Mouse (Mus musculus): ENCODE data around the gene Smad5. TPM values are rescaled to one million over a fixed set of nuclear protein-coding genes. Genes with fewer than 3 reads are reported as not detected.
A peak's percentile ranks its signal among the peaks of the same experiment; 100 is the strongest.

Smad5 gene
- polyA plus RNA-seq, 1 experiment: 13.4 TPM

DNA sequence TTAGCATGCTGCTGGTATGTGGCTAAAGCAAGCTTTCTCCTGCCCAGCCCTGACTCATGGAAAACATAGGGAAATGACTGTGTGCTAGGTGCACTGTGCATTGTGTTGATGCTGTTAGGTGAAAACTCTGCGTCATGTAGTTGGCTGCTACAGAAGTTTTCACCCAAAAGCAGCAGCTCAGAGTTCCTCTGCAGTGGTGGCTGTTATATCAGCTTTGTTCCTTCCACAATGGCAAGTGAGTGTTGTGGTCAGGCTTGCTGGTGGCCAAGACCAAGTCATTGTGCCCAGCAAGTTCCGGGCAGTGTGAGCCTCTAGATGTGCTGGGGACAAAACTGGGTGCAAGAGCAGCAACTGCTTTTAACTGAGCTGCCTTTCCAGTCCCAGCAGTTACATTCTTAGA lies 9.4 kb downstream of the Smad5 start:
- Histone ChIP-seq H3K4me1 (ENCODE audit: control insufficient read depth, insufficient read depth, low read length) (peaks cover 3% of the 10 kb centered on the region; the same call in 1 of the 2 replicates), H3K27ac (ENCODE audit: insufficient read depth, low read length) (no peak overlapping the region)
- TF ChIP-seq CTCF (IDR thresholded peaks at IDR 0.05; ENCODE audit: extremely low read depth, insufficient read depth, low read length) (no peak), POLR2A (IDR thresholded peaks at IDR 0.05; ENCODE audit: extremely low read depth, insufficient read depth, low read length) (no peak)

DNA sequence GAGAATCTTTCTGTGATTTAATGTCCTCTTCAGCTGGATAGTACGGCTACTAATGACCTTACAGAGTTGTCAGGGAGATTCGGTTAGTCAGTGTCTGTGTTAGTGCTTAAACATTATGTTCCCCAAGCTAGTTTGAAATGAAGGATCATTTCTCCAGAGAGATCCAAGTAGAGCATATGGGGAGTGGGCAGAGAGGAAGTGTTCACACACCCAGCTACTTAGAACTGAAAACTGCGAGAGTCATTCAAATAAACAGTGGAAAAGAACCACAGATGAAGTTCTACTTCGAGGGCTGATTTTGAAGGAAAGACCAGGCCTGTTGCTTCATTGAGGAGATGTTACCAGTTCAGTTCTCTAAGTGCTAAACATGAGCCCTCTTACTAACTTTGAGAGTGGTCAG lies 23.7 kb downstream of the Smad5 start:
- Histone ChIP-seq H3K27ac (ENCODE audit: insufficient read depth, low read length) (no peak overlapping the region), H3K4me1 (ENCODE audit: control insufficient read depth, insufficient read depth, low read length) (peaks cover 5% of the 10 kb centered on the region; the same call in 1 of the 2 replicates), H3K4me3 (ENCODE audit: insufficient read depth, low read length) (no peak overlapping the region)
- TF ChIP-seq CTCF (IDR thresholded peaks at IDR 0.05; ENCODE audit: extremely low read depth, insufficient read depth, low read length) (no peak), POLR2A (IDR thresholded peaks at IDR 0.05; ENCODE audit: extremely low read depth, insufficient read depth, low read length) (no peak)

More for the DNA sequence above, 9.4 kb downstream of the Smad5 start:
- H3K4me3 ChIP-seq (ENCODE audit: insufficient read depth, low read length): no peak overlapping the region

DNA sequence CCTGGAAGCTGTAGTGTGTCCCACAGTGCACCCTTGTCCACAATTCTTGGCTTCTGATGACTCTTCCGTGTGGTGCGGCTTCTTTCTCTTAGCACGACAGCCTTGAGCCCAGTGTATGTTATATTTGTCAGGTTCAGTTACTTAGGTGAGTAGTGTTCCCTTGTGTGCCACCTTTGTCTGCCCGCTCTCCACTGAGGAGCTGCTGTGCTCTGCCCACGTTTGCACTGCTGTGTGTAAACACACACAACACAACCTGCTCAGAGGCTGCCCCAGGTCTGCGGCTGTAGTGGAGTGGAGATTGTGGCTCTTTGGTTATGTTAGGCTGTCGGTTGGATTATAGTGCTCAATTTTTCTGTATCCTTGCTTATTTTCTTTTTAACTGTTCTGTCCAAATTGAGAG lies 26.2 kb downstream of the Smad5 start:
- no peak overlapping the region for H3K4me3 ChIP-seq (ENCODE audit: insufficient read depth, low read length)
- H3K4me1 ChIP-seq (ENCODE audit: control insufficient read depth, insufficient read depth, low read length): peaks cover 5% of the 10 kb centered on the region; the same call in 1 of the 2 replicates
- no peak for TF ChIP-seq POLR2A (IDR thresholded peaks at IDR 0.05; ENCODE audit: extremely low read depth, insufficient read depth, low read length)
- TF ChIP-seq CTCF (IDR thresholded peaks at IDR 0.05; ENCODE audit: extremely low read depth, insufficient read depth, low read length): no peak
- no peak overlapping the region for H3K27ac ChIP-seq (ENCODE audit: insufficient read depth, low read length)

DNA sequence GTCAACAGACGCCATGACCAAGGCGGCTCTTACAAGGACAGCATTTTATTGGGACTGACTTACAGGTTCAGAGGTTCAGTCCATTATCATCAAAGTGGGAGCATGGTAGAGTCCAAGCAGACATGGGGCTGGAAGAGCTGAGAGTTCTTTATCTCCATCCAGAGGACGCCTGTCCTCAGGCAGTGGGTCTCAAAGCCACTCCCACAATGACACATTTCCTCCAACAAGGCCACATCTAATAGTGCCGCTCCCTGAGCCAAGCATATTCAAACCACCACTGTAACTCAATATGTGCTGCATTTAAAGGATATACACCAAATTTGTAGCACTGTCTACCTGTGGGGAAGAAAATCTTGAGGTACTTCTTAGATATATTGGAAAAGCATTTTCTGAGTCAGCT lies 31.8 kb downstream of the Smad5 start:
- H3K27ac ChIP-seq (ENCODE audit: insufficient read depth, low read length): no peak overlapping the region
- H3K4me3 ChIP-seq (ENCODE audit: insufficient read depth, low read length): no peak overlapping the region
- no peak for TF ChIP-seq CTCF (IDR thresholded peaks at IDR 0.05; ENCODE audit: extremely low read depth, insufficient read depth, low read length)
- no peak for TF ChIP-seq POLR2A (IDR thresholded peaks at IDR 0.05; ENCODE audit: extremely low read depth, insufficient read depth, low read length)
- no peaks in the 10 kb centered on the region for H3K4me1 ChIP-seq (ENCODE audit: control insufficient read depth, insufficient read depth, low read length)

DNA sequence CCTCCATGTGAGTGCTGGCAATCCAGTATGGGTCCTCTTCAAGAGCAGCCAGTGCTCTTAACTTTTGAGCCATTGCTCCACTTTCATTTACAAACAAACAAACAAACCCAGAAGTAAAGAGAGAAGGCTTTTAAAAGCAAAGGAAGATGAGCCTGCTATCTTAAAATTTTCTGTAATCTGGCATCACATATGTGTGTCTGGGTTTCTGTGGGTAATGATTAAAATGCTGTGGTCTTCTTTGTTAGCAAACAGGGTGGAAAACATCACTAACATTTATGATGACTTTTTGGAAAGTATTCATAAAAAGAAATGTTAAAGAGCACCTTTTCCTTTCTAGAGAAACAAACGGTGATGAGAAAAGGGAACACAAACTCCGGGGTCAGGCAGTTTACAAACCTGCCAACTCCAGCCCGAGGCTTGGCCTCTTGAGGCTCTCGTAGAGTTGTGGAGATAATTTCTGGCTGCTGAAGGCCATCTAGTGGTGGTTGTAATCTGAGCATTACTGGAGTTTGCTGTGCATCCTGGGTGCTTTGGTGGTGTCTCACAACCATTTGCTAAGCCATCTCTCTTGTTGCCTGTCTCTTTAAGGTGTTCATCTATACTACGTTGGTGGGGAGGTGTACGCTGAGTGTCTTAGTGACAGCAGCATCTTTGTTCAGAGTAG lies 32.5 kb downstream of the Smad5 start:
- H3K4me1 ChIP-seq (ENCODE audit: control insufficient read depth, insufficient read depth, low read length): no peaks in the 10 kb centered on the region
- TF ChIP-seq CTCF (IDR thresholded peaks at IDR 0.05; ENCODE audit: extremely low read depth, insufficient read depth, low read length): peak; percentile 64
- TF ChIP-seq POLR2A (IDR thresholded peaks at IDR 0.05; ENCODE audit: extremely low read depth, insufficient read depth, low read length): no peak
- H3K4me3 ChIP-seq (ENCODE audit: insufficient read depth, low read length): no peak overlapping the region
- H3K27ac ChIP-seq (ENCODE audit: insufficient read depth, low read length): no peak overlapping the region

DNA sequence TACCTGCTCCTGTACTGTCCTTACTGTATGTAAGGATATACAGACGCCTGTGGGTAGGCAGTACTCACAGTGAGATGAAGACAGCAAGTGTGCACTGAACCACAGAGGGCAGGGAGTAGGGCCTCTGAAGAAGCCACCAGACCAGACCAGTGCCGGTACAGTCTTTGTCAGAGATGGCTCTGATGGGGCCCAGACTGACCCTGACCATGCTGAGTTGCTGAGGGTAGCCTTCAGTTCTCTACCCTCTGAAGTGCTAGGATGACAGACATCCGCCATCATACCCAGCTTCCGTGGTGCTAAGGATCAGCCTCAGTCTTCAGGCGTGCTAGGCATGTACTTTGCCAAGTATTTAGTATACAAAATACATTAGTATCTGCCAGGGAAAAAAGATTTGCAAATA lies 36.7 kb downstream of the Smad5 start:
- TF ChIP-seq CTCF (IDR thresholded peaks at IDR 0.05; ENCODE audit: extremely low read depth, insufficient read depth, low read length) (no peak), POLR2A (IDR thresholded peaks at IDR 0.05; ENCODE audit: extremely low read depth, insufficient read depth, low read length) (no peak)
- no peak overlapping the region for H3K27ac ChIP-seq (ENCODE audit: insufficient read depth, low read length)
- H3K4me1 ChIP-seq (ENCODE audit: control insufficient read depth, insufficient read depth, low read length): no peaks in the 10 kb centered on the region
- H3K4me3 ChIP-seq (ENCODE audit: insufficient read depth, low read length): no peak overlapping the region

DNA sequence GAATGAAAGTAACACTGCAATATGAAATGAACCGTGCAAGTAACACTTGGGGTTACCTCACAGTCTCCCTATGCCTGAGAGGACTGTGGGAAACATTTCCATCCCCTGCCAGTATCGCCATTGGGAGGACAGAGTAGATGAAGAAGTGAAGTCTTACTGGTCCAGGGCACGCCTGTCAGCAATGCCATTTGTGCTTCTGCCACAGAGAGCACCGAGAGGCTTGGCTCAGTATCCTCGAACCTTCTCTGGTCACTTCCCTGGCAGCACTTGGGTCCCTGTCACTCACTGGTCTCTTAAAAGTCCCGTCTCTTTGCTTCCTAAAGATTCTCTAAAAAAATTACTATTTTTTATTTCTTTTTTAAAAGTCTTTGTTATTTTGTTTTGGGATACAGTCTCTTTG lies 37.7 kb downstream of the Smad5 start:
- TF ChIP-seq POLR2A (IDR thresholded peaks at IDR 0.05; ENCODE audit: extremely low read depth, insufficient read depth, low read length) (no peak), CTCF (IDR thresholded peaks at IDR 0.05; ENCODE audit: extremely low read depth, insufficient read depth, low read length) (no peak)
- no peak overlapping the region for H3K27ac ChIP-seq (ENCODE audit: insufficient read depth, low read length)
- H3K4me1 ChIP-seq (ENCODE audit: control insufficient read depth, insufficient read depth, low read length): no peaks in the 10 kb centered on the region
- no peak overlapping the region for H3K4me3 ChIP-seq (ENCODE audit: insufficient read depth, low read length)

DNA sequence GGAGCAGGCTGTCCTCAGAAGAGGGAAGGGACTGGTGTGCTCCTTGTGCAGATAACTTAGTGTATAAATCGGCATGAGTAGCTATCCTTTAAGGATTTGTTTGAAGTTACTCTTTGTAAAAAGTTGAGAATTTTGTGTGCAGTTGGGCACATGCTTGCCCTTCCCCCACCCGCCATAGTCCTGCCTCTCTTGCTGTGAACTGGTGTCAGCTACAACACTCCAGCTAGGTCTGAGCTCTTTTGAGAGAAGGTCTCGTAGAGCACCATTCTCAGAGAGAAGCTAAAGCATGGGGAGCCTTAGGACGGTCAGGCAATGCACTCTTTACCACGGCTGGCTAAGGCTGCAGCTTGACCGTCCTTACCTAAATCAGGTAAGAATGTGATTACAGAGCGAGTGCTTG lies 38.9 kb downstream of the Smad5 start:
- no peak for TF ChIP-seq POLR2A (IDR thresholded peaks at IDR 0.05; ENCODE audit: extremely low read depth, insufficient read depth, low read length)
- no peak for TF ChIP-seq CTCF (IDR thresholded peaks at IDR 0.05; ENCODE audit: extremely low read depth, insufficient read depth, low read length)
- Histone ChIP-seq H3K4me1 (ENCODE audit: control insufficient read depth, insufficient read depth, low read length) (no peaks in the 10 kb centered on the region), H3K27ac (ENCODE audit: insufficient read depth, low read length) (no peak overlapping the region), H3K4me3 (ENCODE audit: insufficient read depth, low read length) (no peak overlapping the region)

DNA sequence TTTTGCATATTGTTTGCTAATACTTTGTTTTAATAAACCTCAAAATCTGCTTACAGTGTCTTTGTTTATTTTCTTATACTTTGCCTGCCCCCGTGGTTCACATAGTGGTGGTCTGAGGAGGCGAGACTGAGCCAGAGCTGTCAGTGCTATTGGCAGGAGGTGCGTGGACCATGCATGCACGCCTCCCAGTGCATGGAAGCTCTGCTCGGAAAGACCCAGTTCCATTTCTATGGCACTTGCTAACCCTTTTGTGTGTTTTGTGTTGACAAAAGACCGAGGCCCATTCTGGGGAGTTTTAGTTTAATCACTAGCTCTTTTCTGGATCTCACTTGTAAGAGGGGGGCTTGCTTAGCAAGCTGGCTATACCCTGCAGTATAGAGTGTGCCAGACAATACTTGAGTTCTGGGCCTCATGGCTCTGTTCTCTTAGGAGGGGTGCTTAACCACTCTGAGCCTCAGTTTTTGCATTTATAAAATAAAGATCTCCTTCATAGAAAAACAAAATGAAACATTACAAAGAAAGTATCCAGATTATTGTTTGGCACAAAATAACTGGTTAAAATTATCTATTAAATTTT lies 39.6 kb downstream of the Smad5 start:
- TF ChIP-seq CTCF (IDR thresholded peaks at IDR 0.05; ENCODE audit: extremely low read depth, insufficient read depth, low read length): no peak
- no peak for TF ChIP-seq POLR2A (IDR thresholded peaks at IDR 0.05; ENCODE audit: extremely low read depth, insufficient read depth, low read length)
- H3K4me1 ChIP-seq (ENCODE audit: control insufficient read depth, insufficient read depth, low read length): no peaks in the 10 kb centered on the region
- H3K4me3 ChIP-seq (ENCODE audit: insufficient read depth, low read length): no peak overlapping the region
- H3K27ac ChIP-seq (ENCODE audit: insufficient read depth, low read length): no peak overlapping the region

Measured in cortical plate, adult 2 months (tissue).